Mouse (Mus musculus) lung, postnatal 0 days (tissue): ENCODE measurements around the gene Defb22. TPM values are rescaled to one million over a fixed set of nuclear protein-coding genes. Genes with fewer than 3 reads are reported as not detected.

Source experiments
- ATAC-seq: fragments of 200-750 bp; cut with Nextera tagmentation; 2 replicates; pipeline ENCODE4 v1.8.0; 2017; ENCODE audit warnings: moderate library complexity
- DNase-seq: peaks from one replicate; pipeline ENCODE4 v3.0.0-alpha.2; 2016; ENCODE audit warnings: low spot score
- H3K27ac ChIP-seq: fragments of 300-500 bp; sonication (generic); 2 replicates; pipeline ENCODE4 v1.5.1; 2014; ENCODE audit warnings: antibody characterized with exemption, mild to moderate bottlenecking, low read length, mixed read lengths
- H3K27me3 ChIP-seq: fragments of 300-500 bp; sonication (generic); replicated peaks from 2 replicates; pipeline ENCODE4 v1.6.1; 2014; ENCODE audit warnings: low read length, mixed read lengths; ENCODE audit not compliant: insufficient read depth
- H3K36me3 ChIP-seq: fragments of 300-500 bp; sonication (generic); 2 replicates; pipeline ENCODE4 v1.6.1; 2014; ENCODE audit warnings: low read length, mixed read lengths; ENCODE audit not compliant: insufficient read depth
- H3K4me1 ChIP-seq: fragments of 300-500 bp; sonication (generic); 2 replicates; pipeline ENCODE4 v1.6.1; 2014; ENCODE audit warnings: antibody characterized with exemption, low read depth, low read length, mixed read lengths; ENCODE audit not compliant: insufficient read depth
- H3K4me2 ChIP-seq: fragments of 300-500 bp; sonication (generic); replicated peaks from 2 replicates; pipeline ENCODE4 v1.6.1; 2014; ENCODE audit warnings: low read depth, mild to moderate bottlenecking, low read length, moderate library complexity, mixed read lengths
- H3K4me3 ChIP-seq: fragments of 300-500 bp; sonication (generic); 2 replicates; pipeline ENCODE4 v1.5.1; 2014; ENCODE audit warnings: low read depth, low read length
- H3K9ac ChIP-seq: fragments of 300-500 bp; sonication (generic); replicated peaks from 2 replicates; pipeline ENCODE4 v1.6.1; 2014; ENCODE audit warnings: low read depth, mild to moderate bottlenecking
- H3K9me3 ChIP-seq: fragments of 300-500 bp; sonication (generic); 2 replicates; pipeline ENCODE4 v1.6.1; 2016; ENCODE audit warnings: low read length, mixed read lengths
- CTCF ChIP-seq: IDR thresholded peaks from 2 replicates; pipeline ENCODE4 v1.5.1; 2016; ENCODE audit warnings: antibody characterized with exemption, mild to moderate bottlenecking
- EP300 ChIP-seq: IDR thresholded peaks from 2 replicates; pipeline ENCODE4 v1.6.1; 2016; ENCODE audit warnings: antibody characterized with exemption, mild to moderate bottlenecking, control low read depth
- WGBS: fragments of 180-500 bp; shearing (Covaris S2); extraction: QIAGEN DNeasy Blood & Tissue Kit; methylation state at CpG from one replicate; pipeline ENCODE4 v1.1.7; 2014; 5-methylcytosine and 5-hydroxymethylcytosine counted together
- polyA plus RNA-seq: library from polyadenylated mRNA; unstranded; fragments of >200 nt; fragmentation: Nextera tagmentation; extraction: Ambion mirVana; gene quantifications from 2 replicates; pipeline ENCODE4 v1.2.1, GENCODE M21; 2015

Gene Defb22
- polyA plus RNA-seq, 1 experiment from 2014 or later: not detected

DNA sequence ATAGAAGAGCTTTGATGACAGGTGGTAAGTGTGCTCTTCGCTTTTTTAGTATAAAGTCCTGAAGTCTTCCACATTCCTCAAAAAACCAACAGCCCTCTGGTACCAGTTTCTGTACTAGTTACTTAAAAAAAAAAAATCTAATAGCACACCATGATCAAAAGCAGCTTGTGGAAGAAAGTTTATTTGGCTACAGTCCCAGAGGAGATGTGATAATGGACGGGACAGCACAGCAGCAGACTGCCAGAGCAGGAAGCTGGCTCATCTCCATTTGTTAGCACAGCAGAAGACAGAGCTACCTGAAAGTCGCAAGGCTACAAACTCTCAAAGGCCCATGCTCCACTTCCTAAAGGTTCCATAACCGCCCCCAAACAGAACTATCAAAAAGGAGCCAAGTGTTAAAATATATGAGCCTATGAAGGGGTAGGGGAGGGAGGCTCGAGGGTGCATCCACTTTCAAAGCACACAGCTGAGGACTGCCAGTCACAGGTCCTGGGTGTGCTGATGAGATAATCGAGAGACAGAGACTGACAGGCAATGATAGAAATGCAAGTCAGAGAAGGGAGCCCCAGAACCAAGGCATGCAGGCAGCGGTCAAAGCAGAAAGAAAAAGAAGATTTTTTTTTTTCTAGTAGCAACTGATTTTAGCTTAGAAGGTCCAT, 10.4 kb upstream of the Defb22 start:
- WGBS: 54% methylated on average over 7 of the region's 7 CpGs
- ATAC-seq: no peak

DNA sequence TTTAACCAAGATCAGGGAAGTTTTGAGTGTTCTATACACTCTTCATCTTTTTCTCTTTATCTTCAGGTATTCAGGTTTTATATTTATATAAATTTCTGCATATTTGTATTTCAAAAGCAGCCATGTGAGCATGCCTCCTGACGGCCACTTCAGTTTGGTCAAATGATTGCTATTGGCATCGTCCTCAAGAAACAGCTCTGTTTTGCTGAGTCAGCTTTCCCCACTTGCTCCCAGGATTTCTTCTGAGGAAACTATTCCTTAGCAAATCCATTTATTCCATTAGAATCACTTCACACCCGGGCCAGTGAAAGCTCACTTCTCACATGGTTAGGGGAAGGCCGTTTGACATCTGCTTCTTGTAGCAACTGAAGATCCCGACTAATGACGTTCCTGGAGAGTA, 8.1 kb upstream of the Defb22 start:
- Histone ChIP-seq H3K27me3 (no peaks in the 10 kb centered on the region), H3K9me3 (no peaks in the 10 kb centered on the region), H3K4me2 (no peak overlapping the region), H3K27ac (no peak overlapping the region), H3K4me3 (no peak overlapping the region), H3K9ac (no peak overlapping the region), H3K4me1 (no peaks in the 10 kb centered on the region), H3K36me3 (no peaks in the 10 kb centered on the region)
- ATAC-seq (no peak), DNase-seq (no peak)
- no peak for TF ChIP-seq CTCF
- TF ChIP-seq EP300: no peak
- WGBS: 52% methylated on average over 6 of the region's 6 CpGs

More for the DNA sequence above, 10.4 kb upstream of the Defb22 start:
- Histone ChIP-seq H3K4me2 (no peak overlapping the region), H3K9me3 (no peaks in the 10 kb centered on the region), H3K4me3 (no peak overlapping the region), H3K27ac (no peak overlapping the region), H3K27me3 (no peaks in the 10 kb centered on the region), H3K4me1 (no peaks in the 10 kb centered on the region), H3K36me3 (no peaks in the 10 kb centered on the region), H3K9ac (no peak overlapping the region)
- no peak for DNase-seq
- TF ChIP-seq EP300: no peak
- TF ChIP-seq CTCF: no peak

DNA sequence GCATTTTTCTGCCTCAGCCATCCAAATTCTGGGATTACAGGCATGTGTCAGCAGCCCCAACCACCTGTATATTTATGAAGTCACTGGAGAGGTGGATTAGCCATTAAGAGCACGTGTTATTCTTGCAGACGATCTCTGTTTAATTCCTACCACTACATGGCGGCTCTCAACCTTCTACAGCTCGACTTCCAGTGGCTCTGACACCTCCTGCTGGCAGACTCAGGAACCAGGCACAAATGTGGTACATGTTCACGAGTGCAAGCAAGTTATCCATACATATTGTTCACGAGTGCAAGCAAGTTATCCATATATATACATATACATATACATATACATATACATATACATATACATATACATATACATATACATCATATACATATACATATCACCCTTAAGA, 3.2 kb upstream of the Defb22 start:
- TF ChIP-seq CTCF (peak; percentile 50), EP300 (no peak)
- H3K9me3 ChIP-seq: no peaks in the 10 kb centered on the region
- 58% methylated on average over 6 of the region's 6 CpGs for WGBS
- H3K9ac ChIP-seq: no peak overlapping the region
- ATAC-seq (no peak), DNase-seq (no peak)
- no peaks in the 10 kb centered on the region for H3K4me1 ChIP-seq
- no peak overlapping the region for H3K4me3 ChIP-seq
- no peaks in the 10 kb centered on the region for H3K36me3 ChIP-seq
- H3K4me2 ChIP-seq: no peak overlapping the region
- H3K27me3 ChIP-seq: no peaks in the 10 kb centered on the region
- no peak overlapping the region for H3K27ac ChIP-seq

DNA sequence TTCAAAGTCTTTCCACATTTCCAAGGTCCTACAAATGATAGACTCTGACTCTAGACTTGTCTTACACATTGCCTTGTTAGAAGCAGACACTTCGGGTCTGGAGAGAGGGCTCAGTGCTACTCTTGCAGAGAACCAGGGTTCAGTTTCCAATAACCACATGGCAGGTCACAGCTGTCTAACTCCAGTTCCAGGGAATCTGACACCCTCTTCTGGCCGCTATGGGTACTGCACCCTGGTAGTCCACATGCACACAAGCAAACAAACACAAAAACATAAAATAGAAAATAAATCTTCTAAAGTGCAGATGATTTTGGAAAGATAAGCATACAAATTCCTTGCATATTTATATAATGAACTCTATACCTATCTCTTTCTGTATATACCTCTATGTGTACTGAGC, 2.9 kb downstream of the Defb22 start:
- no peak overlapping the region for H3K9ac ChIP-seq
- DNase-seq (no peak), ATAC-seq (no peak)
- no peaks in the 10 kb centered on the region for H3K27me3 ChIP-seq
- 76% methylated on average over 2 of the region's 2 CpGs for WGBS
- H3K36me3 ChIP-seq: no peaks in the 10 kb centered on the region
- H3K4me2 ChIP-seq: no peak overlapping the region
- no peaks in the 10 kb centered on the region for H3K4me1 ChIP-seq
- H3K27ac ChIP-seq: no peak overlapping the region
- peak; percentile 59 for TF ChIP-seq CTCF
- TF ChIP-seq EP300: no peak
- no peaks in the 10 kb centered on the region for H3K9me3 ChIP-seq
- H3K4me3 ChIP-seq: no peak overlapping the region

DNA sequence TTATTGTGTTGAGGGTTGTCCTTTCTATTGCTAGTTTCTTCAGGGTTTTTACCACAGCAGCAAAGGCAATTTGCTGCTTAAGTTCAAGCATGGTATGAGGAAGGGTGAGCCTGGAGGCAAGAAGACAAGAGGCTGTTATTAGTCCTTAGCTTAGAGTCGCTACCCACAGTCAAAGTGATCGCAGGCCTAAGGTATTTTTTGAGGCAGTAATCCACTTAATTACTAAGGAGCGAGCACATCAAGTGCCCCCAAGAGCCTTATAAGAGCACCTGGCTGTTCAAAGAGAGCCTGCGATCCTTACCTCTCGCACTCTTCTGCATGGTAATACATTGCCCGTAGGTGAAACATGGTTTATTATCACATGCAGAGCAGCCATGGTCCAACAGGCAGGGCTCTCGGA, 8.2 kb downstream of the Defb22 start:
- Histone ChIP-seq H3K4me1 (no peaks in the 10 kb centered on the region), H3K4me3 (no peak overlapping the region), H3K36me3 (no peaks in the 10 kb centered on the region), H3K27me3 (no peaks in the 10 kb centered on the region), H3K27ac (no peak overlapping the region), H3K4me2 (no peak overlapping the region), H3K9ac (no peak overlapping the region), H3K9me3 (no peaks in the 10 kb centered on the region)
- ATAC-seq (peak; percentile 90), DNase-seq (peak; percentile 84)
- TF ChIP-seq EP300 (peak; percentile 36; the same call in 1 of the 2 replicates), CTCF (no peak)
- 62% methylated on average over 7 of the region's 7 CpGs for WGBS

DNA sequence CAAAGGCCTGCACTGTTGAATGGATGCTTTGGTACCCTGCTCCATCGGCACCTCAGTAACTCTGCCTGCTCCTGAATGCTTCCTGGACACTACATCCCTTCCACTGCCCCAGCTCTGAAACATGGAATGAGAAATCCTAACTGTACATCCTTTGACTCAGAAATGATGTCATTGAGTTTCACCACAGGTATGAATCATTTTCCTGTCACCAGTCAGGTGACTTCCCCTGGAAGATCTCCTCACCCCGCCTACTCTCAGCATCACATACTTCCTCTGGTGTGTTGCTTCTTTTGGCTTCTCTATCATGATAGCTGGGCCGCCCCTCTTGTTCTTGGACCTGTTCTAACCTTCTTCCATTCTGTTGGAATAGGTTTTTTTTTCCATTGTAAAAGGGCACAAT, 9.1 kb downstream of the Defb22 start:
- no peak overlapping the region for H3K4me3 ChIP-seq
- no peaks in the 10 kb centered on the region for H3K27me3 ChIP-seq
- no peak overlapping the region for H3K27ac ChIP-seq
- 77% methylated on average over 3 of the region's 3 CpGs for WGBS
- peak; percentile 26 for DNase-seq
- TF ChIP-seq CTCF: no peak
- TF ChIP-seq EP300: no peak
- H3K36me3 ChIP-seq: no peaks in the 10 kb centered on the region
- ATAC-seq: no peak
- no peak overlapping the region for H3K4me2 ChIP-seq
- H3K4me1 ChIP-seq: no peaks in the 10 kb centered on the region
- no peak overlapping the region for H3K9ac ChIP-seq
- H3K9me3 ChIP-seq: no peaks in the 10 kb centered on the region

DNA sequence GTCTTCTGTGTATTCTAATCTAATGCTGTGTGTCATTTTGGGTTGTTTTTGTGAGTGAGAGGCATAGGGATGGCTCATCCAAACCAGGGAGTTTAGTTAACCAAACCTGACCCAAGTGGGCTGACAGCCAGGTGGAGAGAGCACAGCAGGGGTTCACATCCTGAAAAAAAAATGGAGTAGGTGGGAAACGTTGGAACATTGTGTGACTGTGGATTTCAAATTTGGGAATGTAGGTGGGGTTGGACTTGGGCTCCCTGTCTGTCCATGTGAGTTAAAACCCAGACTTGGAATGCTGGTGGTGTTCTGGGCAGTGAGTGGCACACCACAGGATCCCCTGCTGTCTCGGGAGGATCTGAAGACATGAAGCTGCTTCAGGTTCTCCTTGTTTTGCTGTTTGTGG, 13.2 kb downstream of the Defb22 start, which contains the start of gene Defb20:
Gene Defb20, plus strand, starts transcription at position 301 of the 400 bp plus-strand sequence.
- no peak for TF ChIP-seq EP300
- no peak for TF ChIP-seq CTCF

More for the DNA sequence above, 13.2 kb downstream of the Defb22 start, which contains the start of gene Defb20:
- Histone ChIP-seq H3K36me3 (no peaks in the 10 kb centered on the region), H3K4me2 (no peak within 1 kb of the TSS), H3K27ac (no peak within 1 kb of the TSS), H3K4me1 (no peaks in the 10 kb centered on the region), H3K9ac (no peak within 1 kb of the TSS), H3K27me3 (no peaks in the 10 kb centered on the region), H3K9me3 (no peaks in the 10 kb centered on the region), H3K4me3 (no peak within 1 kb of the TSS)
- DNase-seq (no peak), ATAC-seq (no peak)
- 64% methylated on average over 2 of the region's 2 CpGs for WGBS
